Mouse (Mus musculus) limb, embryonic 14.5 days (tissue): ENCODE measurements at regions not wholly inside any gene's neighbourhood (a gene's known extent, or its start where the extent isn't known, plus 50 kb on each side); places are given as distances from the start of the nearest gene placed in this dataset.

Experiments used
- ATAC-seq: fragments of 200-750 bp; cut with Nextera tagmentation; 2 replicates; pipeline ENCODE4 v1.8.0; 2017; ENCODE audit warnings: low read depth, moderate number of reproducible peaks, moderate TSS enrichment; ENCODE audit not compliant: low FRiP score
- DNase-seq: peaks from one replicate; pipeline ENCODE4 v3.0.0-alpha.2; 2015; ENCODE audit warnings: low spot score
- H3K27ac ChIP-seq: fragments of 300-500 bp; sonication (generic); replicated peaks from 2 replicates; pipeline ENCODE4 v1.5.1; 2014; ENCODE audit warnings: low read depth, mild to moderate bottlenecking, low read length, moderate library complexity, mixed read lengths
- H3K27me3 ChIP-seq: fragments of 300-500 bp; sonication (generic); 2 replicates; pipeline ENCODE4 v1.6.1; 2014; ENCODE audit warnings: low read length, mixed read lengths; ENCODE audit not compliant: control insufficient read depth, insufficient read depth
- H3K36me3 ChIP-seq: fragments of 300-500 bp; sonication (generic); 2 replicates; pipeline ENCODE4 v1.6.1; 2014; ENCODE audit warnings: mild to moderate bottlenecking, low read length, moderate library complexity, mixed read lengths; ENCODE audit not compliant: control insufficient read depth, insufficient read depth
- H3K4me1 ChIP-seq: fragments of 300-500 bp; sonication (generic); 2 replicates; pipeline ENCODE4 v1.6.1; 2014; ENCODE audit warnings: antibody characterized with exemption, low read length, mixed read lengths; ENCODE audit not compliant: control insufficient read depth, insufficient read depth
- H3K4me2 ChIP-seq: fragments of 300-500 bp; sonication (generic); replicated peaks from 2 replicates; pipeline ENCODE4 v1.6.1; 2014; ENCODE audit warnings: low read depth, mild to moderate bottlenecking, low read length, moderate library complexity; ENCODE audit not compliant: severe bottlenecking
- H3K4me3 ChIP-seq: fragments of 300-500 bp; sonication (generic); replicated peaks from 2 replicates; pipeline ENCODE4 v1.5.1; 2014; ENCODE audit warnings: low read length
- H3K9ac ChIP-seq: fragments of 300-500 bp; sonication (generic); 2 replicates; pipeline ENCODE4 v1.6.1; 2014; ENCODE audit warnings: mild to moderate bottlenecking, low read depth, low read length, moderate library complexity; ENCODE audit not compliant: severe bottlenecking
- H3K9me3 ChIP-seq: fragments of 300-500 bp; sonication (generic); 2 replicates; pipeline ENCODE4 v1.6.1; 2016; ENCODE audit warnings: low read length; ENCODE audit not compliant: control insufficient read depth
- POLR2A ChIP-seq: fragments of 200-500 bp; IDR thresholded peaks from 2 replicates; pipeline ENCODE4 v1.8.0; 2012; ENCODE audit warnings: inconsistent platforms, mild to moderate bottlenecking, moderate library complexity, borderline replicate concordance; ENCODE audit not compliant: insufficient read depth, insufficient read length; ENCODE audit errors: extremely low read depth
- WGBS: fragments of 180-500 bp; shearing (Covaris S2); extraction: QIAGEN DNeasy Blood & Tissue Kit; methylation state at CpG from one replicate; pipeline ENCODE4 v1.1.7; 2014; 5-methylcytosine and 5-hydroxymethylcytosine counted together

DNA sequence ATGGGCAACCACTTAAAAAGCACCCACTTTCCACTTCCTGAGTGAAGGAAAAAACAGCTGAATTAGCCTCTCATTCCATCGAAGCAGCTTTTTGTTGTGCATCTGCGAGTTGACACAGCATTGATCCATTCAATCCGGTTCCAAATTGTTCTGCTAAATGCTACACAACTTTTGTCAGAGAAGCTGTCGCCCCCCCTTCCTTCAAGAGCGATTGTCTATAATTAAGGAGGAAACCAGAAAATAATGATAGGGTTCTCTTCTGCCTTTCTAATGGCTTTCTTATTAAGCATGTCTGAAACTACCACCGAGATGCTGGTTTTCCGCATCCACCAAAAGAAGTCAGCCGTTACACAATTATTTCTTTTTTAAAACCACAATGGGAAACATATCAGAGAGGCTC is 183.2 kb upstream of the Gm10131 start:
- TF ChIP-seq POLR2A, result no peak
- ATAC-seq (no peak), DNase-seq (no peak)
- H3K4me2 ChIP-seq, result no peak overlapping the region
- no peaks in the 10 kb centered on the region for H3K27me3 ChIP-seq
- H3K36me3 ChIP-seq, result no peaks in the 10 kb centered on the region
- no peak overlapping the region for H3K9ac ChIP-seq
- H3K9me3 ChIP-seq, result peaks cover 4% of the 10 kb centered on the region; the same call in 1 of the 2 replicates
- no peak overlapping the region for H3K4me3 ChIP-seq
- no peak overlapping the region for H3K27ac ChIP-seq
- WGBS, result 90% methylated on average over 8 of the region's 8 CpGs
- H3K4me1 ChIP-seq, result no peaks in the 10 kb centered on the region

- Histone ChIP-seq H3K4me2 (no peak overlapping the region), H3K9me3 (peaks cover 4% of the 10 kb centered on the region; the same call in 1 of the 2 replicates), H3K4me1 (no peaks in the 10 kb centered on the region), H3K36me3 (no peaks in the 10 kb centered on the region), H3K27ac (no peak overlapping the region), H3K27me3 (no peaks in the 10 kb centered on the region), H3K9ac (no peak overlapping the region), H3K4me3 (no peak overlapping the region)
- ATAC-seq, result no peak
- WGBS, result 73% methylated on average over 4 of the region's 4 CpGs
- DNase-seq, result no peak
- no peak for TF ChIP-seq POLR2A
These were observed 179.1 kb upstream of the Gm10131 start for GRCm38 (mm10) chr8:34290670-34291069.

DNA sequence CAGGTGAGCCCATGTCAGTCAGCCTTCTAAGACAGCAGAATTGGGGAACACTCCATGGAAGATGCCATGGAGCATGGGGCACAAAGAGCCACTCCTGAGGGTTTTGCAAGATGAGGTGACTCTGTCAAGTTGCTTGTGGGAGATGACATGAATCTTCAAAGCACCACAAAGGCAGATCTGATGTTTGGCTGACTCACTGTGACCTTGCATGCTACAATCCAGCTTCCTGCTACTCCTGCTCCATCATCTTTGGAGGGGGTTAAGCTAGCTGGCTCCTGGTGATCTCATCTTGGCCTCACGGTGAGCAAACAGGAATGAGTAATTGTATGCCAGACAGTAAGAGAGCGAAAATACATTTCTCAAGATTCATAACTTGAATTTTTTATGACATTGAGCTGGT is 176.3 kb upstream of the Gm10131 start:
- no peak overlapping the region for H3K4me3 ChIP-seq
- H3K27ac ChIP-seq, result no peak overlapping the region
- H3K9ac ChIP-seq, result no peak overlapping the region
- TF ChIP-seq POLR2A, result no peak
- no peaks in the 10 kb centered on the region for H3K4me1 ChIP-seq
- H3K9me3 ChIP-seq, result peaks cover 1% of the 10 kb centered on the region; the same call in 1 of the 2 replicates
- no peaks in the 10 kb centered on the region for H3K27me3 ChIP-seq
- no peak overlapping the region for H3K4me2 ChIP-seq
- no peak for DNase-seq
- WGBS, result 68% methylated on average over 2 of the region's 2 CpGs
- ATAC-seq, result no peak
- no peaks in the 10 kb centered on the region for H3K36me3 ChIP-seq

DNA sequence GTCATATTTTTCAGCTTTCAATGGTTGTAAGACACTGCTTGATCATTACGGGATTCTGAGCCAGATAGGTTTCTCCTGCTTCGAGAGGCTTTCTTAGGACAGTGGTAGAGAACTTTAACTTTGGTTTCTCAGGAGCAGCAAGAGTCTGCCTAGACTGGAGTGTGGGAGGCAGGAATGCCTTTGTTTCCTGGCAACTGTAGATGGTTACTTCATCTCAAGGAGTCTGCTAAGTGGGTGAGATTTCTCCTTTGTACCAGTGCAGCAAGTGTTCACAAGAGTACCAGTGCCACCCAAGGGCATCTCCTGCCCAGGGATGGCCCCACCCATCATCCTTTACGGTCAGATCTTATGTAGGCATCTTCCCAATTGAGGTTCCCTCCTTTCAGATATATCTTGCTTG is 173.0 kb upstream of the Gm10131 start:
- 88% methylated on average over 3 of the region's 3 CpGs for WGBS
- DNase-seq (no peak), ATAC-seq (no peak)
- Histone ChIP-seq H3K27me3 (no peaks in the 10 kb centered on the region), H3K27ac (no peak overlapping the region), H3K9me3 (no peaks in the 10 kb centered on the region), H3K9ac (no peak overlapping the region), H3K36me3 (no peaks in the 10 kb centered on the region), H3K4me3 (no peak overlapping the region), H3K4me1 (peaks cover 9% of the 10 kb centered on the region), H3K4me2 (no peak overlapping the region)
- no peak for TF ChIP-seq POLR2A

DNA sequence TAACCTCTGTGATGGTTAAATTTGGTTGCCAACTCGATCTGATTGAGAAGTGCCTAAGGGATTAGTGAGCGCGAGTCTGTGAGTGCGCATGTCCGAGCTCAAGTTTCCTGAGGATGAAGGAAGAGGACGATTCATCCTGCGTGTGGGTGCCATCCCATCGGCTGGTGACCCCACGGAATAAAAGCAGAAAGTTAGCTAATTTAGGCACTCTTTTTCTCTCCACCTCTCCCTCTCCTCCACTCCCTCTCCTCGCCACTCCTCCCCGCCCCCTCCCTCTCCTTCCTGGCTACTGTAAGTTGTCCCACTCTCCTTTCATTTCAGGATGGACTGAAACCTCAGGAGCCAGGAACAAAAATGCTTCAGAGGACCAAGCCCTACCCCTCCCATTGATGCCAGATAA is 168.9 kb upstream of the Gm10131 start:
- H3K27ac ChIP-seq, result no peak overlapping the region
- peaks cover 9% of the 10 kb centered on the region for H3K4me1 ChIP-seq
- H3K4me3 ChIP-seq, result peak overlapping the region; percentile 24
- H3K27me3 ChIP-seq, result no peaks in the 10 kb centered on the region
- no peak for TF ChIP-seq POLR2A
- peak overlapping the region; percentile 18; the same call in 1 of the 2 replicates for H3K9ac ChIP-seq
- WGBS, result 15% methylated on average over 11 of the region's 11 CpGs
- H3K4me2 ChIP-seq, result peak overlapping the region; percentile 50
- ATAC-seq (no peak), DNase-seq (no peak)
- H3K9me3 ChIP-seq, result no peaks in the 10 kb centered on the region
- H3K36me3 ChIP-seq, result no peaks in the 10 kb centered on the region
